Mouse (Mus musculus) hindbrain, embryonic 16.5 days (tissue): Measurements from ENCODE around the gene Wnt16. TPM values are rescaled to one million over a fixed set of nuclear protein-coding genes. Genes with fewer than 3 reads are reported as not detected.
A peak's percentile ranks its signal among the peaks of the same experiment; 100 is the strongest.

Source experiments
- ATAC-seq: fragments of 200-750 bp; cut with Nextera tagmentation; 2 replicates; pipeline ENCODE4 v1.8.0; 2017; ENCODE audit warnings: moderate TSS enrichment, moderate library complexity
- H3K27ac ChIP-seq: fragments of 300-500 bp; sonication (generic); 2 replicates; pipeline ENCODE4 v1.5.1; 2014; ENCODE audit warnings: low read depth, mild to moderate bottlenecking, control low read depth, low read length, moderate library complexity
- H3K27me3 ChIP-seq: fragments of 300-500 bp; sonication (generic); replicated peaks from 2 replicates; pipeline ENCODE4 v1.6.1; 2014; ENCODE audit warnings: low read length; ENCODE audit not compliant: control insufficient read depth, insufficient read depth
- H3K36me3 ChIP-seq: fragments of 300-500 bp; sonication (generic); 2 replicates; pipeline ENCODE4 v1.6.1; 2014; ENCODE audit warnings: mild to moderate bottlenecking, low read length, moderate library complexity, mixed read lengths; ENCODE audit not compliant: control insufficient read depth, insufficient read depth
- H3K4me1 ChIP-seq: fragments of 300-500 bp; sonication (generic); 2 replicates; pipeline ENCODE4 v1.6.1; 2014; ENCODE audit warnings: low read depth, low read length; ENCODE audit not compliant: control insufficient read depth, insufficient read depth
- H3K4me2 ChIP-seq: fragments of 300-500 bp; sonication (generic); 2 replicates; pipeline ENCODE4 v1.6.1; 2014; ENCODE audit warnings: mild to moderate bottlenecking, low read length, control low read depth, moderate library complexity
- H3K4me3 ChIP-seq: fragments of 300-500 bp; sonication (generic); 2 replicates; pipeline ENCODE4 v1.5.1; 2014; ENCODE audit warnings: mild to moderate bottlenecking, low read length, control low read depth, moderate library complexity
- H3K9ac ChIP-seq: fragments of 300-500 bp; sonication (generic); 2 replicates; pipeline ENCODE4 v1.6.1; 2014; ENCODE audit warnings: low read depth, mild to moderate bottlenecking, control low read depth, low read length, moderate library complexity
- H3K9me3 ChIP-seq: fragments of 300-500 bp; sonication (generic); 2 replicates; pipeline ENCODE4 v1.6.1; 2014; ENCODE audit warnings: mild to moderate bottlenecking, low read length, moderate library complexity; ENCODE audit not compliant: control insufficient read depth
- WGBS: fragments of 180-500 bp; shearing (Covaris S2); extraction: QIAGEN DNeasy Blood & Tissue Kit; methylation state at CpG from one replicate; pipeline ENCODE4 v1.1.7; 2014; 5-methylcytosine and 5-hydroxymethylcytosine counted together
- polyA plus RNA-seq: library from polyadenylated mRNA; unstranded; fragments of >200 nt; fragmentation: Nextera tagmentation; extraction: Ambion mirVana; gene quantifications from 2 replicates; pipeline ENCODE4 v1.2.1, GENCODE M21; 2015

Gene Wnt16
- polyA plus RNA-seq, 1 experiment from 2014 or later = 0.59 TPM

DNA sequence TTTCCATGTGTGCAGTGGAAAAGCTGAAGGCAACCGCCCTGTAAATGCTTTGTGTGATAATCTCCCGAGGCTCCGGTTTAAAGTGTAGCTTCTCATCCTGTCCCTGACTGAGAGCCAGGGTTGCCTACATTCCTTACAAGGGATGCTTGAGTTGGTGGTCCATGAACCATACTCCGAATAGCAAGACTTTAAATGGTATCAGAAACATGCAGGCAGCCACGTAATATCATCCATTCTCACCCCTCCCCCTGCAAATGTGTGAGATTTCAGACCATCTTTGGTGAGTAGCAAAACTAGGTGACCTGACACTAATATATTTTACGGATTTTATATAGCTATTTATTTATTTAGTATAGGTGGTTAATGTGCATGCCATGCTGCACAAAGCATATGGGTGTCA lies 9.0 kb downstream of the Wnt16 start:
- H3K4me1 ChIP-seq = no peaks in the 10 kb centered on the region
- no peak overlapping the region for H3K27ac ChIP-seq
- no peak overlapping the region for H3K4me3 ChIP-seq
- H3K27me3 ChIP-seq = peaks cover 6% of the 10 kb centered on the region
- H3K4me2 ChIP-seq = no peak overlapping the region
- no peak for ATAC-seq
- H3K9ac ChIP-seq = no peak overlapping the region
- no peaks in the 10 kb centered on the region for H3K9me3 ChIP-seq
- H3K36me3 ChIP-seq = no peaks in the 10 kb centered on the region
- 90% methylated on average over 6 of the region's 6 CpGs for WGBS

- H3K27me3 ChIP-seq = peaks cover 4% of the 10 kb centered on the region; the same call in 1 of the 2 replicates
- WGBS = 60% methylated on average over 14 of the region's 14 CpGs
- H3K27ac ChIP-seq = no peak overlapping the region
- ATAC-seq = no peak
- no peak overlapping the region for H3K4me3 ChIP-seq
- no peaks in the 10 kb centered on the region for H3K9me3 ChIP-seq
- no peaks in the 10 kb centered on the region for H3K4me1 ChIP-seq
- no peak overlapping the region for H3K9ac ChIP-seq
- no peak overlapping the region for H3K4me2 ChIP-seq
- H3K36me3 ChIP-seq = no peaks in the 10 kb centered on the region
These were observed 10.0 kb downstream of the Wnt16 start for GRCm38 (mm10) chr6:22298059-22298458.

DNA sequence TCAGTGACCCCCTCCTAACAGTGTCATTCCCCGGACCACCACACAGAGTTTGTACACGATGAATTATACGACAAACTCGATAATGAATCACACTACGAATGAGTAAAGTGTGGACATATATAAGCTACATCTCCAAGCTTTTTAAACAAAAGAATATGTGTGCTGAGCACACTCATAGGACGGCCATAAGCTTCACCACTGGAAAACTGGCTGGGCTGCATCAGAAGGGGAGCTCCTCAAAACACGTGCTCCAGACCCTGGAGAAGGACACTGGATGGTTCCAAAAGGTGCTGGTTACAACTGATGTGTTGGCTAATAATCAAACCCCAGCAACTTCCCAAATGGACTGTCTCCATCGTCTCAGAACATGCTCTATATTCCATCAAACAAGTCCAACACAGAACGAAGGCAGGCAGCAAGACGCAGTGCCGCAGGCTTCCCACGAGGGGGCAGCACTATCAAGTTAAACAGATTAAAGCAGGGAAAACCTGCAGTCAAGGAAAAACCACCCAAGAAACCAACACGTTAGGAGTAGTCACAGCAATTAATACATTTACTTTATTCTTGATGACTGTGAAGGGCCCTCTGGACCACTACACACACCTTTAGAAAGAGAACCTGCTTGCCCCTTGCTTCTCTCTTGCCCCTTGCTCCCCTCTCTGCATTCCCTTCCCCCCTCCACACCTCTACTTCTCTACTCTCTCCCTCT lies 37.5 kb downstream of the Wnt16 start:
- ATAC-seq = peak; percentile 76
- H3K27me3 ChIP-seq = no peaks in the 10 kb centered on the region
- no peaks in the 10 kb centered on the region for H3K36me3 ChIP-seq
- H3K4me2 ChIP-seq = no peak overlapping the region
- no peak overlapping the region for H3K4me3 ChIP-seq
- no peak overlapping the region for H3K27ac ChIP-seq
- H3K4me1 ChIP-seq = no peaks in the 10 kb centered on the region
- 54% methylated on average over 13 of the region's 13 CpGs for WGBS
- no peak overlapping the region for H3K9ac ChIP-seq
- H3K9me3 ChIP-seq = no peaks in the 10 kb centered on the region

DNA sequence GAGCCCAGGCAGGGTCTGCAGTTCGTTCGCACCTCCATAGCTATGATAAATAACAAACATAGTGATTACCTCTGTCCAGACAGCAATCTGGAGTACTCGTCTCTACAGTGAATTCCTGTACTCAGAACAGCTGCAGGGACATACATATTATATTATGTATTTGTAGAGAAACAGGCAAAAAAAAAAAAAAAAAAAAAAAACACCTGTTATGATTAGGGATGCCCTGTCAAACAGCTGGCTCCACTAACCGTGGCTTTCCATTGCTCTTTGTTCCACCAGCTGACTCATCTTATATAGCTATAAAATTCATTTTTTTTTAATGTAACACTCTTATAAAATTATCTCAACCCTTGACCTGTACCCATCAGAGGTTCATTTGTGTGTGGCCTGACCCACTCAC lies 38.3 kb downstream of the Wnt16 start:
- Histone ChIP-seq H3K27ac (no peak overlapping the region), H3K27me3 (no peaks in the 10 kb centered on the region), H3K4me1 (no peaks in the 10 kb centered on the region), H3K9ac (no peak overlapping the region), H3K9me3 (no peaks in the 10 kb centered on the region), H3K4me3 (no peak overlapping the region), H3K36me3 (no peaks in the 10 kb centered on the region), H3K4me2 (no peak overlapping the region)
- 83% methylated on average over 4 of the region's 4 CpGs for WGBS
- ATAC-seq = no peak

DNA sequence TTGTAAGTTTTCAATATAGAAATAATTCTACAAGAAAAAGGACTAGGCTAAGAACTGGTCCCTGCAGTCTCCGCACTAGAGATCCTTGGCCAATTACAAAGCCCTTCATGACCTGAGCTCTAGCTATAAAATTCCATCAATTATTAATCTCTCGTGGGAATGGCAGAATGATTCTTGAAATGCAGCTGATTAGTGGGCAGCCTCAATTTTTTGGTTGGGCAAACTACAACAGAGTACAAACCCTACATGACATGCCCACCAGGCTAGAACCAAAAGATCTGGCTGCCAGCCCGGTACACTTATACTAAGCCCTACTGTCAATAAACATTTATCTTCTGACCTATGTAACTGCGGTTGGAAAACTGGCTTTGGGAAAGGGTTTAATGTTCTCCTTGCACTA lies 39.1 kb downstream of the Wnt16 start:
- H3K4me3 ChIP-seq = no peak overlapping the region
- no peaks in the 10 kb centered on the region for H3K4me1 ChIP-seq
- no peaks in the 10 kb centered on the region for H3K9me3 ChIP-seq
- no peaks in the 10 kb centered on the region for H3K36me3 ChIP-seq
- no peak overlapping the region for H3K27ac ChIP-seq
- no peaks in the 10 kb centered on the region for H3K27me3 ChIP-seq
- no peak overlapping the region for H3K4me2 ChIP-seq
- no peak for ATAC-seq
- no peak overlapping the region for H3K9ac ChIP-seq
- 70% methylated on average over 4 of the region's 4 CpGs for WGBS

- no peak for ATAC-seq
- Histone ChIP-seq H3K9me3 (no peaks in the 10 kb centered on the region), H3K27ac (no peak overlapping the region), H3K27me3 (no peaks in the 10 kb centered on the region), H3K9ac (no peak overlapping the region), H3K4me1 (no peaks in the 10 kb centered on the region), H3K4me3 (no peak overlapping the region), H3K36me3 (no peaks in the 10 kb centered on the region), H3K4me2 (no peak overlapping the region)
- 77% methylated on average over 8 of the region's 8 CpGs for WGBS
These were observed 39.9 kb downstream of the Wnt16 start for GRCm38 (mm10) chr6:22327931-22328330.

- no peak overlapping the region for H3K9ac ChIP-seq
- no peaks in the 10 kb centered on the region for H3K36me3 ChIP-seq
- 88% methylated on average over 13 of the region's 13 CpGs for WGBS
- H3K4me2 ChIP-seq = no peak overlapping the region
- no peaks in the 10 kb centered on the region for H3K9me3 ChIP-seq
- H3K27ac ChIP-seq = no peak overlapping the region
- no peak overlapping the region for H3K4me3 ChIP-seq
- no peaks in the 10 kb centered on the region for H3K4me1 ChIP-seq
- H3K27me3 ChIP-seq = no peaks in the 10 kb centered on the region
- ATAC-seq = no peak
These were observed 42.3 kb downstream of the Wnt16 start for GRCm38 (mm10) chr6:22330169-22330960.

- 96% methylated on average over 2 of the region's 2 CpGs for WGBS
- no peak for ATAC-seq
- Histone ChIP-seq H3K4me2 (no peak overlapping the region), H3K27me3 (no peaks in the 10 kb centered on the region), H3K9ac (no peak overlapping the region), H3K36me3 (no peaks in the 10 kb centered on the region), H3K4me3 (no peak overlapping the region), H3K27ac (no peak overlapping the region), H3K9me3 (no peaks in the 10 kb centered on the region), H3K4me1 (no peaks in the 10 kb centered on the region)
These were observed 44.5 kb downstream of the Wnt16 start for GRCm38 (mm10) chr6:22332548-22332947.

DNA sequence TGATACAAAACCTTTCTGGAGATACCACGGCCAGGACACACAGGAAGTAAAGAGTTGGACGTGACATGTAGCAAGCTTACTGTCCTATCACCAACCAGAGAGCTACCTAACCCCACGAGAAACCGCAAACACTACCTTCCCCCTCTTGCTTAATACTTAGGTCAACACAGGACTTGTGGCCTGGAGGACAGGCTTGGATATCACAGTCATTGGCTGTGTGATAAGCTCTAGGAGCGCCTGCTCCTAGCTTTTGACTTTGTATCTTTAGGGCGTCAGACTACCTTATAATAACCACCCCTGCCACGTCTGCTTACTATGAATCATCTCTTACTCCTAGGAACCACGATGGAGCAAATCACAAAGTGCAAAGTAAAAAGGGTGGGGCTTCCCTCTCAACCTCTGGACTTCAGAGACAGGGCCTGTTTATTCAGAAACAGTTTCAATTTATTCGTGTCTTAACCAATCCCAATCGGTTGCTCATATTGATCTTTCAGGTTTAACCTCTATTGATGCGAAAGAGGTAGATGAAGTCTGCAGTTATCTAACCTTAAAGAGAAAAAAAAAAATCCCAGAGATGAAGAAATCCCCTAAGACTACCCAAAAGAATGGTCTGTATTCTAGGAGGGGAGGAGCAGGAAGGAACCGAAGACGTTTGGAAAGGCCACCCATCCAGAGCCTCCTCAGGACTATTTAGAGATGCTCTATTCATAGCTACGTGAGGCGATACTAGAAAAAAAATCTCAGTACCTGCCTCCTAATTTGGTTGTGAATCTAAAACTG lies 51.9 kb downstream of the Wnt16 start:
- 93% methylated on average over 15 of the region's 15 CpGs for WGBS
- H3K4me3 ChIP-seq = no peak overlapping the region

More for the DNA sequence above, 51.9 kb downstream of the Wnt16 start:
- H3K36me3 ChIP-seq = peaks cover 11% of the 10 kb centered on the region
- H3K9ac ChIP-seq = no peak overlapping the region
- H3K9me3 ChIP-seq = peaks cover 2% of the 10 kb centered on the region; the same call in 1 of the 2 replicates
- no peaks in the 10 kb centered on the region for H3K4me1 ChIP-seq
- H3K4me2 ChIP-seq = no peak overlapping the region
- H3K27ac ChIP-seq = no peak overlapping the region
- no peak for ATAC-seq
- H3K27me3 ChIP-seq = no peaks in the 10 kb centered on the region
